Mouse (Mus musculus): Measurements from ENCODE around the gene Npb. TPM values are rescaled to one million over a fixed set of nuclear protein-coding genes. Genes with fewer than 3 reads are reported as not detected.

Gene Npb
- total and polyA plus RNA-seq, 3 experiments, result 1.9 to 3.8 TPM; not detected in 1

- DNase-seq (ENCODE audit: low spot score), result peak; percentile 40
- H3K36me3 ChIP-seq (replicated peaks), result peaks cover 19% of the 10 kb centered on the region
- TF ChIP-seq GATA1 (IDR thresholded peaks at IDR 0.05; ENCODE audit: borderline replicate concordance, low read length) (no peak), GATA2 (IDR thresholded peaks at IDR 0.05; ENCODE audit: borderline replicate concordance, low read depth, low read length) (no peak), POLR2AphosphoS5 (IDR thresholded peaks at IDR 0.05; ENCODE audit: insufficient replicate concordance, low read depth, low read length) (no peak), TAL1 (conservative IDR thresholded peaks at IDR 0.05; ENCODE audit: low read depth, low read length) (no peak), CTCF (IDR thresholded peaks at IDR 0.05; ENCODE audit: low read depth, low read length) (no peak)
- no peak for ATAC-seq (ENCODE audit: extremely low read depth, insufficient number of reproducible peaks, low FRiP score, poor library complexity, severe bottlenecking)
- peak overlapping the region; percentile 70 for H3K4me3 ChIP-seq (ENCODE audit: low read depth, low read length)
- peaks cover 42% of the 10 kb centered on the region for H3K4me1 ChIP-seq (ENCODE audit: insufficient read depth, low read depth, low read length)
- peaks cover 35% of the 10 kb centered on the region for H3K27me3 ChIP-seq (ENCODE audit: insufficient read depth, low read length)
- no peaks in the 10 kb centered on the region for H3K9me3 ChIP-seq (replicated peaks)
These were observed 34.8 kb downstream of the Npb start for GRCm38 (mm10) chr11:120642939-120643600.

- Histone ChIP-seq H3K27me3 (ENCODE audit: insufficient read depth, low read length) (peaks cover 37% of the 10 kb centered on the region), H3K4me1 (ENCODE audit: insufficient read depth, low read depth, low read length) (peaks cover 45% of the 10 kb centered on the region), H3K4me3 (ENCODE audit: low read depth, low read length) (peak within 1 kb of the TSS; percentile 70), H3K9me3 (replicated peaks) (no peaks in the 10 kb centered on the region), H3K36me3 (replicated peaks) (peaks cover 19% of the 10 kb centered on the region)
- TF ChIP-seq CTCF (IDR thresholded peaks at IDR 0.05; ENCODE audit: low read depth, low read length) (no peak), TAL1 (conservative IDR thresholded peaks at IDR 0.05; ENCODE audit: low read depth, low read length) (no peak), GATA2 (IDR thresholded peaks at IDR 0.05; ENCODE audit: borderline replicate concordance, low read depth, low read length) (no peak), POLR2AphosphoS5 (IDR thresholded peaks at IDR 0.05; ENCODE audit: insufficient replicate concordance, low read depth, low read length) (no peak), GATA1 (IDR thresholded peaks at IDR 0.05; ENCODE audit: borderline replicate concordance, low read length) (no peak)
- peak; percentile 97 for DNase-seq (ENCODE audit: low spot score)
- ATAC-seq (ENCODE audit: extremely low read depth, insufficient number of reproducible peaks, low FRiP score, poor library complexity, severe bottlenecking), result peak; percentile 100
These were observed 35.3 kb downstream of the Npb start, which contains the start of gene Pycr1 for GRCm38 (mm10) chr11:120643601-120643987. Gene Pycr1, minus strand, starts transcription at chr11:120643769.

GRCm38 (mm10) chr11:120647047-120647830, 39.0 kb downstream of the Npb start:
- DNase-seq (ENCODE audit: low spot score), result no peak
- ATAC-seq (ENCODE audit: extremely low read depth, insufficient number of reproducible peaks, low FRiP score, poor library complexity, severe bottlenecking), result no peak
- Histone ChIP-seq H3K4me3 (ENCODE audit: low read depth, low read length) (no peak overlapping the region; the same call in 1 of the 2 replicates), H3K27me3 (ENCODE audit: insufficient read depth, low read length) (peaks cover 39% of the 10 kb centered on the region), H3K9me3 (replicated peaks) (no peaks in the 10 kb centered on the region), H3K4me1 (ENCODE audit: insufficient read depth, low read depth, low read length) (peaks cover 37% of the 10 kb centered on the region), H3K36me3 (replicated peaks) (no peaks in the 10 kb centered on the region)
- TF ChIP-seq CTCF (IDR thresholded peaks at IDR 0.05; ENCODE audit: low read depth, low read length), result no peak
- no peak for TF ChIP-seq POLR2AphosphoS5 (IDR thresholded peaks at IDR 0.05; ENCODE audit: insufficient replicate concordance, low read depth, low read length)
- TF ChIP-seq TAL1 (conservative IDR thresholded peaks at IDR 0.05; ENCODE audit: low read depth, low read length), result no peak
- TF ChIP-seq GATA1 (IDR thresholded peaks at IDR 0.05; ENCODE audit: borderline replicate concordance, low read length), result no peak
- no peak for TF ChIP-seq GATA2 (IDR thresholded peaks at IDR 0.05; ENCODE audit: borderline replicate concordance, low read depth, low read length)

- ATAC-seq (ENCODE audit: extremely low read depth, insufficient number of reproducible peaks, low FRiP score, poor library complexity, severe bottlenecking), result no peak
These were observed 39.8 kb downstream of the Npb start, which contains the start of gene Myadml2 for GRCm38 (mm10) chr11:120648001-120648476. Gene Myadml2, minus strand, starts transcription at chr11:120648158.

GRCm38 (mm10) chr11:120651872-120652271, 43.6 kb downstream of the Npb start:
- no peaks in the 10 kb centered on the region for H3K9me3 ChIP-seq (replicated peaks)
- H3K36me3 ChIP-seq (replicated peaks), result no peaks in the 10 kb centered on the region
- DNase-seq (ENCODE audit: low spot score) (no peak), ATAC-seq (ENCODE audit: extremely low read depth, insufficient number of reproducible peaks, low FRiP score, poor library complexity, severe bottlenecking) (no peak)
- H3K4me3 ChIP-seq (ENCODE audit: low read depth, low read length), result no peak overlapping the region
- H3K4me1 ChIP-seq (ENCODE audit: insufficient read depth, low read depth, low read length), result peaks cover 21% of the 10 kb centered on the region
- TF ChIP-seq POLR2AphosphoS5 (IDR thresholded peaks at IDR 0.05; ENCODE audit: insufficient replicate concordance, low read depth, low read length) (no peak), CTCF (IDR thresholded peaks at IDR 0.05; ENCODE audit: low read depth, low read length) (no peak), TAL1 (conservative IDR thresholded peaks at IDR 0.05; ENCODE audit: low read depth, low read length) (no peak), GATA2 (IDR thresholded peaks at IDR 0.05; ENCODE audit: borderline replicate concordance, low read depth, low read length) (no peak), GATA1 (IDR thresholded peaks at IDR 0.05; ENCODE audit: borderline replicate concordance, low read length) (no peak)
- peaks cover 48% of the 10 kb centered on the region for H3K27me3 ChIP-seq (ENCODE audit: insufficient read depth, low read length)

More at GRCm38 (mm10) chr11:120648001-120648476, 39.8 kb downstream of the Npb start, which contains the start of gene Myadml2:
- H3K27me3 ChIP-seq (ENCODE audit: insufficient read depth, low read length), result peaks cover 32% of the 10 kb centered on the region
- TF ChIP-seq TAL1 (conservative IDR thresholded peaks at IDR 0.05; ENCODE audit: low read depth, low read length) (no peak), GATA2 (IDR thresholded peaks at IDR 0.05; ENCODE audit: borderline replicate concordance, low read depth, low read length) (no peak), GATA1 (IDR thresholded peaks at IDR 0.05; ENCODE audit: borderline replicate concordance, low read length) (no peak), POLR2AphosphoS5 (IDR thresholded peaks at IDR 0.05; ENCODE audit: insufficient replicate concordance, low read depth, low read length) (no peak), CTCF (IDR thresholded peaks at IDR 0.05; ENCODE audit: low read depth, low read length) (no peak)
- no peaks in the 10 kb centered on the region for H3K9me3 ChIP-seq (replicated peaks)
- DNase-seq (ENCODE audit: low spot score), result no peak
- H3K4me3 ChIP-seq (ENCODE audit: low read depth, low read length), result peak within 1 kb of the TSS; percentile 54; the same call in 1 of the 2 replicates
- peaks cover 29% of the 10 kb centered on the region for H3K4me1 ChIP-seq (ENCODE audit: insufficient read depth, low read depth, low read length)
- H3K36me3 ChIP-seq (replicated peaks), result no peaks in the 10 kb centered on the region

- Histone ChIP-seq H3K9me3 (replicated peaks) (peaks cover 1% of the 10 kb centered on the region), H3K4me3 (ENCODE audit: low read depth, low read length) (no peak overlapping the region), H3K4me1 (ENCODE audit: insufficient read depth, low read depth, low read length) (peaks cover 14% of the 10 kb centered on the region), H3K27me3 (ENCODE audit: insufficient read depth, low read length) (peaks cover 60% of the 10 kb centered on the region), H3K36me3 (replicated peaks) (no peaks in the 10 kb centered on the region)
- no peak for TF ChIP-seq POLR2AphosphoS5 (IDR thresholded peaks at IDR 0.05; ENCODE audit: insufficient replicate concordance, low read depth, low read length)
- no peak for TF ChIP-seq CTCF (IDR thresholded peaks at IDR 0.05; ENCODE audit: low read depth, low read length)
- TF ChIP-seq GATA1 (IDR thresholded peaks at IDR 0.05; ENCODE audit: borderline replicate concordance, low read length), result no peak
- TF ChIP-seq TAL1 (conservative IDR thresholded peaks at IDR 0.05; ENCODE audit: low read depth, low read length), result no peak
- no peak for TF ChIP-seq GATA2 (IDR thresholded peaks at IDR 0.05; ENCODE audit: borderline replicate concordance, low read depth, low read length)
- ATAC-seq (ENCODE audit: extremely low read depth, insufficient number of reproducible peaks, low FRiP score, poor library complexity, severe bottlenecking), result no peak
- no peak for DNase-seq (ENCODE audit: low spot score)
These were observed 46.5 kb downstream of the Npb start for GRCm38 (mm10) chr11:120654741-120655140.
